Mouse (Mus musculus): Measurements from ENCODE around the gene B4galt5.

Gene B4galt5

GRCm38 (mm10) chr2:167333450-167333849, 15.5 kb downstream of the B4galt5 start:
- in situ Hi-C loops (cut with MboI, MseI), result no loop called here

- in situ Hi-C loops (cut with MboI, MseI), result no loop called here
Measured at GRCm38 (mm10) chr2:167332336-167332987, 16.5 kb downstream of the B4galt5 start.

DNA sequence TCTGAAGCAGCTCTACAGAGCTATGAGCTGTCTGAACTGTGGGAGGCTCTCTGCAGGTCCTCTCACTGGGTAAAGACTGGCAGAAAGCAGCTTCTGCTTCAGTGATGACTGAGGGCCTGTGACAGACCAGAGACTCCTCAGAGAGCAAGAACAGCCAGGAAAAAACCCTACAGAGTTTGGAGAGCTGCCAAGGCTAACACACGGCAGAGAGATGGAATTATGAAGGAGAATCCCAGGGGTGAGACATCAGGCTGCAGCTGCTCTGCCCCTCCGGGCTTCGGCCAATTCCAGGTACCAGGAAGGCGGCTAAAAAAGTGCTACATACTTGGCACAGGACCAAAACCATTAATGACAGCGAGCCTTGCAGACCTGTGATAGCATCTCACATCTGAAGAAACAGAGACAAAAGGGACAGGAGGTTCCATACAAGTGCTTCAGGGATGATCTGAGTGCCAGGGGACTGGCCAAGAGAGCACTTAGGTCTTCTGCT, 17.5 kb downstream of the B4galt5 start:
- in situ Hi-C loops (cut with MboI, MseI), result no loop called here

DNA sequence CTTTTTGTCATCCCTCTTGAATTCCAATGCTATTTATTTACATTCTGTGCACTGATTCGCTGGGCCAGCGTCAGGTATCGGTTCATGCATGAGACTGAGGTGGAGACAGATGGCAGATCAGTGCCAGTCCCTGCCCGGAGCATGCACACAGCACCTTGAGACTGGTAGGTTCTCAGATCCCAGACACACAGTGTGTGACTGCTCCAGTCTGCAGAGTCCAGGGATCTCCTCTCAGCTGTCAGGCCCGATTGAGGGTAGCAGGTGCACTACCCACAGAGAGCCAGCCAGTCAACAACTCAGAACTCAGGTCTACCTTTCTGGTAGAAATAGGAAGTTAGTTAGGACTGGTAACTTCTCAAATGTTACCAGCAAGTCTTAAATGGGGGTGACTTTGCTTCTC, 18.4 kb downstream of the B4galt5 start:
- in situ Hi-C loops (cut with MboI, MseI), result no loop called here

- in situ Hi-C loops (cut with MboI, MseI), result no loop called here
Measured at GRCm38 (mm10) chr2:167329478-167330262, 19.3 kb downstream of the B4galt5 start.

- in situ Hi-C loops (cut with MboI, MseI), result no loop called here
Measured at GRCm38 (mm10) chr2:167328340-167328739, 20.6 kb downstream of the B4galt5 start.

DNA sequence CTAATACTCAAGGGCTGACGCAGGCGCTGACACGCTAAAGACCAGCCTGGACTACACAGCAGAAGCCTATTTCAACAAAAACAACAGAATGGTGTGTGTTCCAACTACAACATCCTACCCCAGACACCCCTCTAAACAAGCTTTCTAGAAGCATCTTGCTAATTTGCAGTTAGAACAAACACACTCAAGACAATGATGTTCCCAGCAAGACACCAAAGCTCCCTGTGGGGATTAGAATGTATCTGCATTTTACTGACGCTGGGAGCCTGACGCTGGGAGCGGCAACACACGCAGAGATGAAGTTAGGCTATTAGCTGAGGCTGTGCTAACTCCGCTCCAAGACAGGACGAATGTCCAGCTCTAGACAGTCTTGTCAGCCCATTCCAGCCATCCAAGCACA, 22.4 kb downstream of the B4galt5 start:
- in situ Hi-C loops (cut with MboI, MseI), result no loop called here

DNA sequence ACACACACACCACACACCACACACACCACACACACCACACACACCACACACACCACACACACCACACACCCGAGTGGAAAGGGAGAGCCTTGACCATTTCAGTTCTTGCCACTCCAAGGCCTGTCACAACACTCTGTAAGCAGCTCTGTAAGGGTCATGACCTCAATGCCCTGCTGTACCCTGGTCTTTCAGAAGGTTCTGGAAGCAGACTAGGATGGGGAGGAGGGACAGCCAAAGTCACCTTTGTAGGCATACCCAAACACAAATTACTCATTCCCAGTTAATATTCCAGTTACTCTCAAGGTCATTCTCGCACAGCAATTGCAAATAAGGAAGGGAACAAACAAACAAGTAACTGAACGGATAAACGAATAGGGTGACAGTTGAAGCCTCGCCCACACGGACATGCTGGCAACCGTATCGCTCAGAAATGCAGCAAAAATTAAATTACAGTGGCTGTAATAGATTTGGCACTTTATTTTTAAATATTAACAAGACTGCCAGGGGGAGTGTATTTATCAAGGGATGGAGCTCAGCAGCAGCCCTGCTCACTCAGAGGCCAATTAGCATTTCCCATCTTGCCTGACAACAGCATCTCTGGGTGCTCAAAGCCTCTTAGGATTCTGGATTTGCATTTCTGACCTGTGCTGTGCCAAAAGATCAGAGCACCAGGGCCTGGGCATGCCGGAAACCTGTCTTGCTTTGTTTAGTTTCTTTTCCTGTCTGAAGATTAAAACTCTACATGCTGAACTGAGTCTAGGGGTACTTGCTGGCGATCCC, 24.6 kb downstream of the B4galt5 start:
- in situ Hi-C loops (cut with MboI, MseI), result no loop called here

GRCm38 (mm10) chr2:167323116-167323515, 25.9 kb downstream of the B4galt5 start:
- in situ Hi-C loops (cut with MboI, MseI), result no loop called here

- in situ Hi-C loops (cut with MboI, MseI), result no loop called here
Measured at GRCm38 (mm10) chr2:167321372-167321771, 27.6 kb downstream of the B4galt5 start.

DNA sequence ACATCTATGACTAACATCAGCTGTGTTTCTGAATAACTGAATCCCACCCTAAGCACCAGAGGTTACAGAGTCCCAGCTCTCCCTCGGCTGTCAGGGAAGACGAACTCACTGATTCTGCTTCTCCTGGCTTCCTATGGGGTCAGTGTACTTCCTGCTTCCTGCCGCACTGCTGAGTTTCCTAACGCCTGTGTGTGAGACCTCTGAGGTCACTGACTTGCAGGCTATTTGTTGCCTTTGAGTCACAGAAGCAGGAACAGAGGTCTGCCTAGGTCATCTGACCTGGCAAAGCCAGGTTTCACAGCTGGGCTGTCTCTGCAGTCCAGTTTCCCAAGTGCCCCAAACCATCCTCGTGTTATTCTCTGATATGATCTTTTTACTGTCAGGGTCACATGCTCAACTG, 30.0 kb downstream of the B4galt5 start:
- in situ Hi-C loops (cut with MboI, MseI), result no loop called here

DNA sequence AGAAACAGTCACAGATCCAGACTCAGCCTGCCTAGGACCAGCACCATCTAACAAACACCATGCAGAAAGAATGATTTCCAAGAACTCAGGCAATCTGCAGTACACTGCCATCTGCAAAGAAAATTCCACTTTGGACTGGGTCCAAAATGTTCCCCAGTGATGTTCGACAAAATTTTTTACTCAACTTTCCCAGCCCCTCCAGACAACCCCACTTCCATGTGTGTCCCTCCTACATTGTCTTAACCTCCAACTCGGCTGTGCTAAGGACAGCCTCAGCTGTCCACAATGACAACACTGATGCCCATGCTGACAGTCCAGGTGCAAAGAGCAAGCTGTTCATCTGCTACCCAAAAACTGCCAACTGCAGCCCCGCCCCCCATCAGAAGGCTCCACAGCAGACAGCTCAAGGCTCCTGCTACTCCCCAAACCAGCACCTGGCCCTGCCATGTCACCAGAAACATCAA, 32.2 kb downstream of the B4galt5 start:
- in situ Hi-C loops (cut with MboI, MseI), result no loop called here

DNA sequence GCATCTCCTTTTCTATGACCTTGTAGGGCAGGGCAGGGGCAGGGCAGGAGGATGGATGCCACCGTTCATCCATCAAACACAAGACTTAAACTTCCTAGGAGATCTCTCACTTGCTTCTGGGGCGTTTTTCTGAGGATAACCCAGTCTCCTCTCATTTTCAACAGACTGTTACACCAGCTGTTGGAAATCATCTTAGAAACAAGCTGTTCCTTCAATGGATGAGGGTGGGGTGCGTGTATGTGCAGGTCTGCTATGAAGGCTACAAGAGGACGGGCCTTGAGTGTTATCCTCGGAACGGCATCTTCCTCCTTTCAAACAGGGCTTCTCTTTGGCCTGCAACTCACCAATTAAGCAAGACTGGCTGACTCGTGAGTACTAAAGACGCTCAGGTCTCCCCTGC, 34.5 kb downstream of the B4galt5 start:
- in situ Hi-C loops (cut with MboI, MseI), result no loop called here

- in situ Hi-C loops (cut with MboI, MseI), result no loop called here
Measured at GRCm38 (mm10) chr2:167313501-167314326, 35.3 kb downstream of the B4galt5 start.

DNA sequence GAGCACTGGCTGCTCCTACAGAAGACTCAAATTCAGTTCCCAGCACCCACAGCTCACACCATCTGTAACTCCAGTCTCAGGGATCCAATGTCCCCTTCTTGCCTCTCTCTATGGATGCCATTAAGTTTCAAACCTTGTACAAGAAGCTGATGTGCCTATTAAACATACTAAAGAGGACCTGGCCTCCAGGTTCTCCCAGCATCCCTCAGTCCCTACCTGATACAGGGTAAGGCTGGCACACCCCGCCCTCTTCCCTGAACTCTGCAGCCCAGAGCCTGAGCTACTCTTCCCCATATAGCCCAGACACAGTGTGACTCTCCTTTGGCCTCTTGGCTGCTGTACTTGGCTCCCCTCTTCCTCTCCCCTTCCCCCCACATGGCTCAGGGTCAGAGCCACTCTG, 38.9 kb downstream of the B4galt5 start:
- in situ Hi-C loops (cut with MboI, MseI), result no loop called here

- in situ Hi-C loops (cut with MboI, MseI), result no loop called here
Measured at GRCm38 (mm10) chr2:167309286-167309685, 39.7 kb downstream of the B4galt5 start.

DNA sequence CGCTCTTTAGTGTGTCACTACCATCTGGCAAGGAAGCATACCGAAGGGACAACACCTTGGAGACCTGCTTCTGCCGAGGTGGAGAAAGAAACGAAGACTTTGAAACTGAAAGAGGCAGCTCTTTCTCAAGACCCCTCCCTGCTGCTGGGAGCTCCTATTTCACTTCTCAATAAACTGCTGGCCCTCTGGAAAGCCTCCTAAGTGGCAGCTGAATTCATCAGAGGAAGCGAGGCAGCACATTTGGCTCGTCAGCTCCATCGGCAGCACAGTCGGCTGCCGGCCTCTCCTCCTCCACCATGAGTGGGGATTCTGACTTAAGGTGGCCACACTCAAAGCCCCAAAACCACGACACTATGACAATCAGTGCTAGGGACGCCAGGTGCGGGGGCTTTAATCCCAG, 41.3 kb downstream of the B4galt5 start:
- in situ Hi-C loops (cut with MboI, MseI), result no loop called here

DNA sequence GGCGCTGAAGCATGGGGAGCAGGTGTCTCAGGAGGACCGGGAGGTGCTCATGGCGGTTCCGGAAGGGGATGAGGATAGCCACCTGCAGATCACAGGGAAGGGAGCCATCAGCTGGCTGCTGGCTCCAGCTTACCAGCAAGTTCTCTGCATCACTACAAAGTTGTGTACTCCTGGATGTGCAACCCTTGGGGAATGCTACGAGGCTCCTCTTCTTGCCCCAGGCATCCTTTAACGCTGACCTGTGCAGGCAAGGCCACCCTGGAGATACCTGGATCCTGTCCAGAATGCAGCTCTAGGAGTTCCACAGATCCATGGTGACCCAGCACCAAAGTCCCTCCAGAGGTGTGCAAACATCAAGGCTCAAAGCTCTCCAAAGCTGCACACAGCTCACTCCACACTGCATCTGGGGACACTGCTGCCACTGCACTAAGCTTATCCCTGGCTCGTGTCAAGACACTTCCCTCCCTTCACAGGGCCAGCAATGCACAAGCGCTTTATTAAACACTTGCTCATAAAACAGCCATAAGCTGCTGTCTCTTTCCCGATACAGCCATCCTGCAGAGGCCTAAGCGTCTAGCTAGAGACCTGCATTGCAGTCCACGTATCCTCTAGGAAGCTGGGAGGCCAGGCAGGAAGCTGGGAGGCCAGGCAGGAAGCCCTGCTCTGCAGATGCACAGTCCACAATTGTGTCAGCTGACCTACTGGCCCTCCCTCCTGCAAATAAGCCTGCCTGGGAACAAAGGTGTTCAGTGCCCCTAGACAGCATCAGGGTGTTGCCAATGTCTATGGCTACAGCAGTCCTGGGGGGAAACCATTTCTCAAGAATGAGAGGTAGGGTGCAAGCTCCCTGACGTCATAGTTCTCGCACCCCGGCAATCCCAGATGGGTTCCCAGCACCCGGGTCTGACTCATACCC, 42.1 kb downstream of the B4galt5 start:
- in situ Hi-C loops (cut with MboI, MseI), result no loop called here

GRCm38 (mm10) chr2:167306273-167306594, 42.7 kb downstream of the B4galt5 start:
- in situ Hi-C loops (cut with MboI, MseI), result no loop called here

All from T-helper 17 cell (primary cell).